Mouse (Mus musculus): Measurements from ENCODE around the gene Lhpp. TPM values are rescaled to one million over a fixed set of nuclear protein-coding genes. Genes with fewer than 3 reads are reported as not detected.
A peak's percentile ranks its signal among the peaks of the same experiment; 100 is the strongest.

Lhpp gene
- polyA plus RNA-seq, 1 experiment from 2014 or later = 9.3 TPM

DNA sequence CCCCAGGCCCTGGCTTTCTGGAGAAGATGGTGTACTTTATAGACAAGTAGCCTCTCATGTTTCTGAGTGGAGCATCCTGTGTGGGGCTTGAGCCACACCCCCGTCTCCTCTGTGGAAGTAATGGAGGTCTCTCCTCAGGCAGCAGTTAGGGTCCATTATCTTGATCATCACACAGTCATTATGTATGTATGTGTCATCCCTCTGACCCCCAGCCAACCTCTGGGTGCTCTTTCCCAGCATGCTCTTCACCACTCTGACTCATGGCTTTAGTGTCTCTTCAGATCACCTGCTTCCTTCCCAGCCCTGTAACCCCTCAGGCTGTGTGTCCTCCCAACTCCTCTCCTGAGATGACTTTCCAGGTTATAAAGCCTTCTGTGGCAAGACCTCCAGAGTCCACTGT, 31.2 kb downstream of the Lhpp start:
- H3K9me3 ChIP-seq (ENCODE audit: control insufficient read depth, low read length) = no peaks in the 10 kb centered on the region
- H3K27me3 ChIP-seq (ENCODE audit: control insufficient read depth, insufficient read depth, low read length) = no peaks in the 10 kb centered on the region
- H3K27ac ChIP-seq (replicated peaks) = no peak overlapping the region
- H3K4me3 ChIP-seq (ENCODE audit: low read depth, low read length) = no peak overlapping the region
- WGBS = 86% methylated on average over 1 of the region's 1 CpGs
- H3K36me3 ChIP-seq (ENCODE audit: control insufficient read depth, insufficient read depth, low read length) = no peaks in the 10 kb centered on the region
- H3K9ac ChIP-seq (ENCODE audit: low read length) = no peak overlapping the region
- TF ChIP-seq EP300 (optimal IDR thresholded peaks at IDR 0.05) = no peak
- no peaks in the 10 kb centered on the region for H3K4me1 ChIP-seq (replicated peaks; ENCODE audit: control insufficient read depth, insufficient read depth)
- DNase-seq (ENCODE audit: low spot score) = no peak
- H3K4me2 ChIP-seq (replicated peaks; ENCODE audit: low read depth) = no peak overlapping the region
- ATAC-seq (ENCODE audit: low FRiP score, low TSS enrichment) = 0 out of 2 replicates have a peak, but pooled peaks have one; percentile 38

DNA sequence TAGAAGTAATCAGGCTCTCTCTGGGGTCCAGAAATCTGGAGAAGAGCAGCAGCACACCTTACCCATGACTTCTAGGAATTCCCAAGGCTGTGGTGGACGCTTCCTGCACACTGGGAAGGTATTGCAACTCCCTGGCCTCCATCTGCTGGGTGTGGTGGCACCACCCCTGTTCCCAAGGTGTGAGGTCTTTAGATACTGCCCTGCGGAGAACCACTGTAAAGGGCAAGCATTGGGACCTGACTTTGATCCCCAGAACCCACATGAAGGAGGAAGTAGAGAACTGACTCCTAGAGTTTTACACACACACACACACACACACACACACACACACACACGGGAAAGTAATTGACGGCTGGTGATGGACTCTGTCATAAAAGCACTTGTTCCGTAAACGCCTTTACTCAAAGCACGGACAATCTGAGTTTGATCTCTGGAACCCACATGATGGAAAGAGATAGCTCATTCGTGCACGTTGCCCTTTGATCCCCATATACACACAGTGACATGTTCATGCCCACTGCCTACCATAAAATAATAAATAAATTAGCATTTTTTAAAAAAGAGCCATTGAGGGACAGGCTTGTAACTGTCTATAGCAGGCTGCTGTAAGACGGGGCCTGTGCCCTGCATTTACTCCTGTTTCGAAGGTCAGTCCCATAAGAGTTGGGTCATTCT, 34.3 kb downstream of the Lhpp start:
- no peaks in the 10 kb centered on the region for H3K36me3 ChIP-seq (ENCODE audit: control insufficient read depth, insufficient read depth, low read length)
- 78% methylated on average over 11 of the region's 11 CpGs for WGBS
- H3K4me2 ChIP-seq (replicated peaks; ENCODE audit: low read depth) = no peak overlapping the region
- ATAC-seq (ENCODE audit: low FRiP score, low TSS enrichment) (0 out of 2 replicates have a peak, but pooled peaks have one; percentile 25), DNase-seq (ENCODE audit: low spot score) (no peak)
- H3K27ac ChIP-seq (replicated peaks) = no peak overlapping the region
- no peak overlapping the region for H3K9ac ChIP-seq (ENCODE audit: low read length)
- no peaks in the 10 kb centered on the region for H3K4me1 ChIP-seq (replicated peaks; ENCODE audit: control insufficient read depth, insufficient read depth)
- H3K4me3 ChIP-seq (ENCODE audit: low read depth, low read length) = no peak overlapping the region
- TF ChIP-seq CTCF (IDR thresholded peaks at IDR 0.05; ENCODE audit: low read depth) (no peak), EP300 (optimal IDR thresholded peaks at IDR 0.05) (no peak)
- no peaks in the 10 kb centered on the region for H3K27me3 ChIP-seq (ENCODE audit: control insufficient read depth, insufficient read depth, low read length)
- H3K9me3 ChIP-seq (ENCODE audit: control insufficient read depth, low read length) = no peaks in the 10 kb centered on the region

DNA sequence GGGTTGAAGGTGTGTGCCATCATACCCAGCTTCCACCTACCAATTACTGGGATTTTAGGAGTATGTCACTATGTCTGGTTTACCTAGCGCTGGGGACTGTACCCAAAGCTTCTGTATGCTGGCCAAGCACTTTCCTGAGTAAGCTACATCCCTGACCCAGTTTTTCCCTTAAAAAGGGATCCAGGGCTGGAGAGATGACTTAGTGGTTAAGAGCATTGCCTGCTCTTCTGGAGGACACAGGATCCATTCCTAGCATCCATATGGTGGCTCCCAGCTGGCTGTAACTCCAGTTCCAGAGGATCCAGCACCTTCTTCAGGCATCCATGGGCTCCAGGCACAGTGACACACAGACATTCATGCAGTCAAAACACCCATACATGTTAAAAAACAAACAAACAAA, 36.1 kb downstream of the Lhpp start:
- no peak for ATAC-seq (ENCODE audit: low FRiP score, low TSS enrichment)
- H3K27ac ChIP-seq (replicated peaks) = no peak overlapping the region
- H3K4me1 ChIP-seq (replicated peaks; ENCODE audit: control insufficient read depth, insufficient read depth) = no peaks in the 10 kb centered on the region
- no peak for DNase-seq (ENCODE audit: low spot score)
- H3K9me3 ChIP-seq (ENCODE audit: control insufficient read depth, low read length) = no peaks in the 10 kb centered on the region
- H3K4me2 ChIP-seq (replicated peaks; ENCODE audit: low read depth) = no peak overlapping the region
- no peak overlapping the region for H3K4me3 ChIP-seq (ENCODE audit: low read depth, low read length)
- TF ChIP-seq CTCF (IDR thresholded peaks at IDR 0.05; ENCODE audit: low read depth) = no peak
- TF ChIP-seq EP300 (optimal IDR thresholded peaks at IDR 0.05) = no peak
- no peak overlapping the region for H3K9ac ChIP-seq (ENCODE audit: low read length)
- WGBS = 96% methylated on average over 1 of the region's 1 CpGs
- H3K36me3 ChIP-seq (ENCODE audit: control insufficient read depth, insufficient read depth, low read length) = no peaks in the 10 kb centered on the region
- no peaks in the 10 kb centered on the region for H3K27me3 ChIP-seq (ENCODE audit: control insufficient read depth, insufficient read depth, low read length)

DNA sequence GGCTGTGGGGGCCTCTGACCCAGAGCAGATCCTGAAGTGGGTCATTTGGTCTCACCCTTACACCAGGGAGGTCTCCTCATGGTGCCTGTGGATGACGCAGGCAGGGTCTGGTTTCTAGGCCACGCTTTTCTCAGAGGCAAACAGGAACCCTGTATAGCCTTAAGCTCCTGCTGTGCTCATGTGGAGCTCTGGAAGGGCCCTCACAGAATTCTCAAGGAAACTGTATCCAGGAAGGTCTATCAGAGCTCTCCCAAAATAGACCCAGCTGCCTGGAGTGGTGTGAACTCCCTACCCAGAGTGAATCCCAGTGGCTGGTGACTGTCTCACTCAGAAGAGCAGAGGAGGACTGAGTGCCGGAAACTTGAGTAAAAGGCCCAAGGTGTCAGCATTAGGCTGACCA, 44.0 kb downstream of the Lhpp start:
- no peaks in the 10 kb centered on the region for H3K9me3 ChIP-seq (ENCODE audit: control insufficient read depth, low read length)
- no peak overlapping the region for H3K27ac ChIP-seq (replicated peaks)
- H3K27me3 ChIP-seq (ENCODE audit: control insufficient read depth, insufficient read depth, low read length) = no peaks in the 10 kb centered on the region
- H3K36me3 ChIP-seq (ENCODE audit: control insufficient read depth, insufficient read depth, low read length) = no peaks in the 10 kb centered on the region
- ATAC-seq (ENCODE audit: low FRiP score, low TSS enrichment) = no peak
- no peak for TF ChIP-seq CTCF (IDR thresholded peaks at IDR 0.05; ENCODE audit: low read depth)
- TF ChIP-seq EP300 (optimal IDR thresholded peaks at IDR 0.05) = no peak
- H3K4me2 ChIP-seq (replicated peaks; ENCODE audit: low read depth) = no peak overlapping the region
- no peak overlapping the region for H3K9ac ChIP-seq (ENCODE audit: low read length)
- peaks cover 4% of the 10 kb centered on the region; the same call in 1 of the 2 replicates for H3K4me1 ChIP-seq (replicated peaks; ENCODE audit: control insufficient read depth, insufficient read depth)
- no peak overlapping the region for H3K4me3 ChIP-seq (ENCODE audit: low read depth, low read length)
- DNase-seq (ENCODE audit: low spot score) = no peak
- 94% methylated on average over 3 of the region's 3 CpGs for WGBS

DNA sequence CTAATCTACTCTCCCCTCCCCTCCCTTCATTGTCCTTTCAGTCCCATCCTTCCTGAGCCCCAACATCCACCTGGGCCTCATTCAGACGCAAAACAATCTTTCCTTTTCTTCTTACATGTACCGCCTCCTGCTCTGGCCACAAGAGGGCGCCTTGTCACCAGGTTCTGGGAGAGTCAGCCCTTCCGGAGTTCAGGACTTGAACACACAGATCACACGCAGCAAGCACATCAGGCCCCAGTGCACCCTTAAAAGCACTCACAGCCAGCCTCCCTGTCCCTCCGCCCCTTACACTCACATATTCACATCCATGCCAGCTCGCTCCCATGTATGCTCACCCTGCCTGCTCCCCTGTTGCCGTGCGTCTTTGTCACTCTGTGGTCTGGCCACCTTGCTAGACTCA, 45.6 kb downstream of the Lhpp start:
- Histone ChIP-seq H3K27ac (replicated peaks) (peak overlapping the region; percentile 79), H3K4me2 (replicated peaks; ENCODE audit: low read depth) (no peak overlapping the region), H3K27me3 (ENCODE audit: control insufficient read depth, insufficient read depth, low read length) (no peaks in the 10 kb centered on the region), H3K4me3 (ENCODE audit: low read depth, low read length) (no peak overlapping the region), H3K9me3 (ENCODE audit: control insufficient read depth, low read length) (no peaks in the 10 kb centered on the region), H3K36me3 (ENCODE audit: control insufficient read depth, insufficient read depth, low read length) (no peaks in the 10 kb centered on the region), H3K4me1 (replicated peaks; ENCODE audit: control insufficient read depth, insufficient read depth) (peaks cover 10% of the 10 kb centered on the region), H3K9ac (ENCODE audit: low read length) (no peak overlapping the region)
- TF ChIP-seq CTCF (IDR thresholded peaks at IDR 0.05; ENCODE audit: low read depth) (peak; percentile 99), EP300 (optimal IDR thresholded peaks at IDR 0.05) (no peak)
- 22% methylated on average over 9 of the region's 9 CpGs for WGBS
- ATAC-seq (ENCODE audit: low FRiP score, low TSS enrichment) (peak; percentile 69), DNase-seq (ENCODE audit: low spot score) (peak; percentile 91)

DNA sequence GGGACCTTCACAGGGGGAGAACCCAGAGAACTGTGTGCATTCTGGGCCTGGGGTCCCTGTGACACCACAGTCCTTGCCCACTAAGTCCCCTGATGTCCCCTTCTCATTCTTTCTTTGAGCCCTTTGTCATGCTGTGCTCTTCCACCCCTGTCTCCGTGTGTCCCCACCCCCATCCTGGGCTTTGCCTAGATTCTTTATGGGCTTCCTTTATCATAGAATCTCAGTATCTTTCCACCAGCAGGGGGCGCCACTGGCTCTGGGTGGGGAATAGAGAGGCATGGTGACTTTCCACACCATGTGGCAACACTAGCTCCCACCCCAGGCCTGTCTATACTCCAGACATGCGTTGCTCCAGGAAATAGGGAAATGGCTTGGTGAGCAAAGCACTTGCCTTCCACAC, 46.1 kb downstream of the Lhpp start:
- no peaks in the 10 kb centered on the region for H3K9me3 ChIP-seq (ENCODE audit: control insufficient read depth, low read length)
- H3K27ac ChIP-seq (replicated peaks) = peak overlapping the region; percentile 79
- DNase-seq (ENCODE audit: low spot score) (peak; percentile 89), ATAC-seq (ENCODE audit: low FRiP score, low TSS enrichment) (peak; percentile 83)
- no peak for TF ChIP-seq EP300 (optimal IDR thresholded peaks at IDR 0.05)
- peak; percentile 89 for TF ChIP-seq CTCF (IDR thresholded peaks at IDR 0.05; ENCODE audit: low read depth)
- H3K4me1 ChIP-seq (replicated peaks; ENCODE audit: control insufficient read depth, insufficient read depth) = peaks cover 10% of the 10 kb centered on the region
- no peak overlapping the region for H3K4me3 ChIP-seq (ENCODE audit: low read depth, low read length)
- 7% methylated on average over 3 of the region's 3 CpGs for WGBS
- no peaks in the 10 kb centered on the region for H3K27me3 ChIP-seq (ENCODE audit: control insufficient read depth, insufficient read depth, low read length)
- no peak overlapping the region; the same call in 1 of the 2 replicates for H3K9ac ChIP-seq (ENCODE audit: low read length)
- H3K4me2 ChIP-seq (replicated peaks; ENCODE audit: low read depth) = no peak overlapping the region
- no peaks in the 10 kb centered on the region for H3K36me3 ChIP-seq (ENCODE audit: control insufficient read depth, insufficient read depth, low read length)
